Mouse (Mus musculus): ENCODE data around the gene Dtx2. TPM values are rescaled to one million over a fixed set of nuclear protein-coding genes. Genes with fewer than 3 reads are reported as not detected.

Gene Dtx2
- total and polyA plus RNA-seq, 3 experiments, result 16.0 to 43.7 (median 20.4) TPM

- Histone ChIP-seq H3K4me1 (ENCODE audit: control insufficient read depth in 1 of 2, insufficient read depth in 2 of 2) (peaks cover 23 to 79% of the 10 kb centered on the region in 2 experiments), H3K9ac (ENCODE audit: insufficient read depth, low read depth) (no peak overlapping the region), H3K79me2 (replicated peaks; ENCODE audit: control insufficient read depth, extremely low read depth, insufficient read depth, poor library complexity, severe bottlenecking) (no peaks in the 10 kb centered on the region; the same call in 1 of the 2 replicates), H3K9me3 (replicated peaks; ENCODE audit: low read length) (no peaks in the 10 kb centered on the region), H3K27me3 (replicated peaks) (no peaks in the 10 kb centered on the region), H3K27ac (ENCODE audit: insufficient read depth, low read depth) (no peak overlapping the region), H3K4me3 (replicated peaks in 1 of 3; ENCODE audit: low read depth in 2 of 3, low read length in 2 of 3, poor library complexity in 1 of 3) (no peak overlapping the region), H3K36me3 (replicated peaks in 1 of 2; ENCODE audit: control insufficient read depth in 1 of 2, insufficient read depth in 1 of 2, low read length in 1 of 2) (peaks cover 43 to 88% of the 10 kb centered on the region in 2 experiments), H3K4me2 (ENCODE audit: insufficient read depth, low read depth, poor library complexity, severe bottlenecking) (no peak overlapping the region)
- no peak for DNase-seq (ENCODE audit: extremely low read depth)
- in situ Hi-C loops (cut with MboI; ENCODE audit: low pct_ligation_motif_present, low pct_unique_long_range_greater_than_20kb, low sequenced_read_pairs) (no loop called here), dilution Hi-C loops (cut with MboI; ENCODE audit: extremely low pct_ligation_motif_present, extremely low pct_unique_long_range_greater_than_20kb, low sequenced_read_pairs) (no loop called here)
- TF ChIP-seq MXI1 (IDR thresholded peaks at IDR 0.05; ENCODE audit: low read depth, low read length) (0 out of 2 replicates have a peak, but pooled peaks have one; percentile 42), CHD1 (IDR thresholded peaks at IDR 0.05; ENCODE audit: low read depth, low read length) (no peak), POLR2AphosphoS2 (IDR thresholded peaks at IDR 0.05; ENCODE audit: low read depth, low read length) (no peak), MAX (IDR thresholded peaks at IDR 0.05; ENCODE audit: low read length) (peak; percentile 57; the same call in 1 of the 2 replicates), BHLHE40 (IDR thresholded peaks at IDR 0.05; ENCODE audit: low read depth, low read length) (peak; percentile 24; the same call in 1 of the 2 replicates), SIN3A (IDR thresholded peaks at IDR 0.05; ENCODE audit: low read length) (0 out of 2 replicates have a peak, but pooled peaks have one; percentile 39)
Observed at GRCm38 (mm10) chr5:136016014-136016876, 21.6 kb downstream of the Dtx2 start.

- no peak overlapping the region for H3K4me3 ChIP-seq (replicated peaks in 1 of 3; ENCODE audit: low read depth in 2 of 3, low read length in 2 of 3, poor library complexity in 1 of 3)
- H3K4me2 ChIP-seq (ENCODE audit: insufficient read depth, low read depth, poor library complexity, severe bottlenecking), result no peak overlapping the region
- no peak overlapping the region for H3K27ac ChIP-seq (ENCODE audit: insufficient read depth, low read depth)
- H3K27me3 ChIP-seq (replicated peaks), result no peaks in the 10 kb centered on the region
- TF ChIP-seq ETS1 (conservative IDR thresholded peaks at IDR 0.05; ENCODE audit: low read depth, low read length) (no peak), ELF1 (IDR thresholded peaks at IDR 0.05; ENCODE audit: low read depth, low read length) (no peak), UBTF (IDR thresholded peaks at IDR 0.05; ENCODE audit: low read depth, low read length) (no peak)
- H3K79me2 ChIP-seq (replicated peaks; ENCODE audit: control insufficient read depth, extremely low read depth, insufficient read depth, poor library complexity, severe bottlenecking), result no peaks in the 10 kb centered on the region; the same call in 1 of the 2 replicates
- in situ Hi-C loops (cut with MboI; ENCODE audit: low pct_ligation_motif_present, low pct_unique_long_range_greater_than_20kb, low sequenced_read_pairs) (no loop called here), dilution Hi-C loops (cut with MboI; ENCODE audit: extremely low pct_ligation_motif_present, extremely low pct_unique_long_range_greater_than_20kb, low sequenced_read_pairs) (no loop called here)
- DNase-seq (ENCODE audit: extremely low read depth), result no peak
- H3K9me3 ChIP-seq (replicated peaks; ENCODE audit: low read length), result no peaks in the 10 kb centered on the region
- peaks cover 33 to 88% of the 10 kb centered on the region in 2 experiments for H3K36me3 ChIP-seq (replicated peaks in 1 of 2; ENCODE audit: control insufficient read depth in 1 of 2, insufficient read depth in 1 of 2, low read length in 1 of 2)
- H3K9ac ChIP-seq (ENCODE audit: insufficient read depth, low read depth), result no peak overlapping the region
- peaks cover 23 to 87% of the 10 kb centered on the region in 2 experiments for H3K4me1 ChIP-seq (ENCODE audit: control insufficient read depth in 1 of 2, insufficient read depth in 2 of 2)
Observed at GRCm38 (mm10) chr5:136017262-136017661, 22.7 kb downstream of the Dtx2 start.

DNA sequence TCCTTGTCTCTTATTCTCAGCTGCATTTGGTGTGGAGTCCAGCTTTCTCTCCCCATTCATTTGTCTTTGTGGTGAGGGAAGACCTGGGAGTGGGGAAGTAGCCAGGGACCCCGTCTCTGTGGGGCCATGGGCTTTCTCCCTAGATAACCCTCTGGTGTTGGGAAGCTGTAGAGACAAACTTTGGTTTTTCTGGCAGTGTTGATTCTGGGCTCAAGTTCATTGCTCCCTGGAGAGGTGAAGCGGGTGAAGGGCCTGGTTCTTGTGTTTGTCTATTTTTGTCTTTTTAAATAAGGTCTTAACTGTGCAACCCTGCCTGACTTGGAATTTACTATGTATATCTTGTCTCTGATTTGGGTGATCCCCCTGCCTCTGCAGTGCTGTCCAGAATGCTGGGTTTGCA lies 24.1 kb downstream of the Dtx2 start:
- Histone ChIP-seq H3K9me3 (replicated peaks; ENCODE audit: low read length) (no peaks in the 10 kb centered on the region), H3K27ac (ENCODE audit: insufficient read depth, low read depth) (no peak overlapping the region), H3K4me2 (ENCODE audit: insufficient read depth, low read depth, poor library complexity, severe bottlenecking) (no peak overlapping the region), H3K9ac (ENCODE audit: insufficient read depth, low read depth) (no peak overlapping the region), H3K4me1 (ENCODE audit: control insufficient read depth in 1 of 2, insufficient read depth in 2 of 2) (peaks cover 23 to 82% of the 10 kb centered on the region in 2 experiments), H3K36me3 (replicated peaks in 1 of 2; ENCODE audit: control insufficient read depth in 1 of 2, insufficient read depth in 1 of 2, low read length in 1 of 2) (peaks cover 23 to 86% of the 10 kb centered on the region in 2 experiments), H3K79me2 (replicated peaks; ENCODE audit: control insufficient read depth, extremely low read depth, insufficient read depth, poor library complexity, severe bottlenecking) (no peaks in the 10 kb centered on the region; the same call in 1 of the 2 replicates), H3K4me3 (replicated peaks in 1 of 3; ENCODE audit: low read depth in 2 of 3, low read length in 2 of 3, poor library complexity in 1 of 3) (no peak overlapping the region), H3K27me3 (replicated peaks) (no peaks in the 10 kb centered on the region)
- no peak for DNase-seq (ENCODE audit: extremely low read depth)
- in situ Hi-C loops (cut with MboI; ENCODE audit: low pct_ligation_motif_present, low pct_unique_long_range_greater_than_20kb, low sequenced_read_pairs) (no loop called here), dilution Hi-C loops (cut with MboI; ENCODE audit: extremely low pct_ligation_motif_present, extremely low pct_unique_long_range_greater_than_20kb, low sequenced_read_pairs) (no loop called here)
- TF ChIP-seq RCOR1 (conservative IDR thresholded peaks at IDR 0.05; ENCODE audit: low read depth, low read length), result no peak

Measured in CH12.LX (cell line).